Mouse (Mus musculus): Measurements from ENCODE around the gene Ica1l. TPM values are rescaled to one million over a fixed set of nuclear protein-coding genes. Genes with fewer than 3 reads are reported as not detected.

The Ica1l gene
- polyA plus RNA-seq, 1 experiment from 2014 or later: 0.79 TPM

DNA sequence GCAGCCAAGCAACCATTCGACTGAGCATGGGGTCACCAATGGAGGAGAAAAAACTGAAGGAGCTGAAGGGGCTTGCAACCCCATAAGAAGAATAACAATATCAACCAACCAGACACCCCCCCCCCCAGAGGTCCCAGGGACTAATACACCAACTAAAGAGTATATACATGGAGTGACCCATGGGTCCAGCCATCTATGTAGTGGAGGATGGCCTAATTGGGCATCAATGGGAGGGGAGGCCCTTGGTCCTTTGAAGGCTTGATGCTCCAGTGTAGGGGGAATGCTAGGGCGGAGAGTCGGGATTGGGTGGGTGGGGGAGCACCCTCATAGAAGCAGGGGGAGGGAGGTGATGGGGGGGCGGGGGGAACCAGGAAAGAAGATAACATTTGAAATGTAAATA is 95.5 kb downstream of the Ica1l start:
- Histone ChIP-seq H3K27me3 (ENCODE audit: low read depth, poor library complexity, severe bottlenecking) (no peaks in the 10 kb centered on the region), H3K9me3 (replicated peaks) (0 out of 2 replicates have a peak, but pooled peaks cover 3% of the 10 kb centered on the region), H3K36me3 (peaks cover 22% of the 10 kb centered on the region), H3K4me1 (peaks cover 10% of the 10 kb centered on the region; the same call in 1 of the 2 replicates), H3K27ac (replicated peaks) (no peak overlapping the region), H3K4me3 (no peak overlapping the region)
- DNase-seq (ENCODE audit: low spot score): no peak
- WGBS: 96% methylated on average over 4 of the region's 4 CpGs

GRCm38 (mm10) chr1:59945969-59946368 is 97.0 kb downstream of the Ica1l start:
- Histone ChIP-seq H3K9me3 (replicated peaks) (0 out of 2 replicates have a peak, but pooled peaks cover 3% of the 10 kb centered on the region), H3K27ac (replicated peaks) (no peak overlapping the region), H3K4me1 (peaks cover 10% of the 10 kb centered on the region; the same call in 1 of the 2 replicates), H3K4me3 (no peak overlapping the region), H3K36me3 (peaks cover 20% of the 10 kb centered on the region), H3K27me3 (ENCODE audit: low read depth, poor library complexity, severe bottlenecking) (no peaks in the 10 kb centered on the region)
- WGBS: 97% methylated on average over 1 of the region's 1 CpGs
- DNase-seq (ENCODE audit: low spot score): no peak

DNA sequence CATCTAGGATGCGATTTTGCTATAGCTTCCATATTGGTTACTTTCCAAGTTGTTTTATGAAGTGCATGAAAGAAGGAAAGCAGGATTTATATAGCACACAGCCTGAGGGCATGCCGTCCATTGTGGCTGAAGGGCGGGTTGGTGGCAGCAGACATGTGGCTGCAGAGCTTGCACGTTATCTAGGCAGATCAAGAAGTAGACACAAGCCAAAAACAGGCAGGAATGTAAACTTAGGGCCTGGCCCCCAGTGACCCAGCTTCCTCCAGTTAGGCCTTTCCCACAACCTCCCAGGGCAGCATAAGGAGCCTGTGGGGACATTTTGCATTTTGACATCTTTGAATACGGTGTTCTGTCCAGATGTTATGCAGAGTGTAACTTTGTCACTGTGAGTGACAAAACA is 99.2 kb downstream of the Ica1l start:
- H3K4me3 ChIP-seq: no peak overlapping the region
- no peaks in the 10 kb centered on the region for H3K27me3 ChIP-seq (ENCODE audit: low read depth, poor library complexity, severe bottlenecking)
- no peaks in the 10 kb centered on the region for H3K36me3 ChIP-seq
- H3K27ac ChIP-seq (replicated peaks): no peak overlapping the region
- WGBS: 72% methylated on average over 5 of the region's 5 CpGs
- 0 out of 2 replicates have a peak, but pooled peaks cover 3% of the 10 kb centered on the region for H3K9me3 ChIP-seq (replicated peaks)
- peaks cover 10% of the 10 kb centered on the region; the same call in 1 of the 2 replicates for H3K4me1 ChIP-seq
- DNase-seq (ENCODE audit: low spot score): no peak

- Histone ChIP-seq H3K4me1 (peaks cover 10% of the 10 kb centered on the region; the same call in 1 of the 2 replicates), H3K27me3 (ENCODE audit: low read depth, poor library complexity, severe bottlenecking) (no peaks in the 10 kb centered on the region), H3K9me3 (replicated peaks) (0 out of 2 replicates have a peak, but pooled peaks cover under 1% of the 10 kb centered on the region), H3K4me3 (no peak overlapping the region), H3K36me3 (no peaks in the 10 kb centered on the region), H3K27ac (replicated peaks) (no peak overlapping the region)
- 86% methylated on average over 6 of the region's 6 CpGs for WGBS
- no peak for DNase-seq (ENCODE audit: low spot score)
Observed at GRCm38 (mm10) chr1:59942057-59942790, 100.8 kb downstream of the Ica1l start.

DNA sequence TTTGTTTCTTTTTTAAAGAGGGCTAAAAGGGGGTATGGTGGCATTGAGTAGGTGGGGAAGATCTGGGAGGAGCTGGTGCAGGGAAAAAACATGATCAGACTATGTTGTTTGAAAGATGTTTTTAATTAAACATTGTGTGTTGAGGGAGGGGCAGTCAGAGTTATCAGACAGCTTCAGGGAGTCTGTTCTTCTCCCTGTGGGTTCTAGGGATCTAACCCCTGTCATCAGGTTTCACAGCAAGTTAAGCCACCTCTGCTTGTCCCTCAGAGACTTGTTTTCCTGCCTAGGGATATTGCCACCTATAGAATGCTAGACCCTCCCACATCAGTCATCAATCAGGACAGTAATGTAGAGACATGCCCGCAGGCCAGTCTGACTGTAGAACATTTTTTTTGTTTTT is 101.9 kb downstream of the Ica1l start:
- WGBS: 97% methylated on average over 1 of the region's 1 CpGs
- H3K36me3 ChIP-seq: no peaks in the 10 kb centered on the region

DNA sequence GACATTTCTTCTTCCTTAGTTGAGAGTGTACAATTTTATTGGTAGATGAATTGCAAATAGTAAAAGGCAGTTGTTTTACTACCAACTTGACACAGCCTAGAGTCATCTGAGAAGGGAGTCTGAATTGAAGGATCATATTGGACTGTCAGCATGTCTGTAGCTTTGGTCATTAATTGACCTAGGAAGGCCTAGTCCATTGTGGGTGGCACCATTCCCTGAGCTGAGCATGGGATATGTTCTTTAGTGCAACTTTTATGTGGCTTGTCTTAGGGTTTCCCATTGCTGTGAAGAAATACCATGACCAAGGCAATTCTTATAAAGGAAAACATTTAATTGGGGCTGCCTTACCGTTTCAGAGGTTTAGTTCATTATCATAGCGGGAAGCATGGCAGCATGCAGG is 110.0 kb downstream of the Ica1l start:
- WGBS: 96% methylated on average over 2 of the region's 2 CpGs
- Histone ChIP-seq H3K36me3 (no peaks in the 10 kb centered on the region), H3K27ac (replicated peaks) (no peak overlapping the region), H3K9me3 (replicated peaks) (no peaks in the 10 kb centered on the region), H3K4me3 (no peak overlapping the region), H3K4me1 (no peaks in the 10 kb centered on the region), H3K27me3 (ENCODE audit: low read depth, poor library complexity, severe bottlenecking) (no peaks in the 10 kb centered on the region)
- no peak for DNase-seq (ENCODE audit: low spot score)

More for the DNA sequence above, 101.9 kb downstream of the Ica1l start:
- peaks cover 10% of the 10 kb centered on the region; the same call in 1 of the 2 replicates for H3K4me1 ChIP-seq
- no peak overlapping the region for H3K4me3 ChIP-seq
- no peaks in the 10 kb centered on the region for H3K9me3 ChIP-seq (replicated peaks)
- H3K27ac ChIP-seq (replicated peaks): no peak overlapping the region
- no peaks in the 10 kb centered on the region for H3K27me3 ChIP-seq (ENCODE audit: low read depth, poor library complexity, severe bottlenecking)
- no peak for DNase-seq (ENCODE audit: low spot score)

Other genes with a start within 250 kb of the Ica1l start
- 8.5 and 11.3 TPM in 2 replicates for gene Fam117b, start 130.2 kb downstream of the Ica1l start, polyA plus RNA-seq (2016; fragmentation: Nextera tagmentation; extraction: Ambion mirVana)
- 4.2 and 5.4 TPM in 2 replicates for gene Carf, start 55.1 kb upstream of the Ica1l start, polyA plus RNA-seq (2016; fragmentation: Nextera tagmentation; extraction: Ambion mirVana)
- gene Wdr12, start 55.5 kb upstream of the Ica1l start, polyA plus RNA-seq (2016; fragmentation: Nextera tagmentation; extraction: Ambion mirVana): 58.5 and 73.3 TPM in 2 replicates
- 8.5 and 8.8 TPM in 2 replicates for gene Nbeal1, start 137.4 kb upstream of the Ica1l start, polyA plus RNA-seq (2016; fragmentation: Nextera tagmentation; extraction: Ambion mirVana)